Mouse (Mus musculus): ENCODE results near the gene Drc3. TPM values are rescaled to one million over a fixed set of nuclear protein-coding genes. Genes with fewer than 3 reads are reported as not detected.
A peak's percentile ranks its signal among the peaks of the same experiment; 100 is the strongest.

The Drc3 gene
- total RNA-seq (2021): 1 to 10 TPM; 1.8 to 2.6 TPM
- long read RNA-seq, experiment 1, partial matches to known transcripts: 1 of 3 reads
- long read RNA-seq, experiment 1, other reads (novel, unspliced or antisense): 1 of 3 reads
- long read RNA-seq, experiment 2, partial matches to known transcripts: 1 of 3 reads
- long read RNA-seq, experiment 2, other reads (novel, unspliced or antisense): 1 of 3 reads

DNA sequence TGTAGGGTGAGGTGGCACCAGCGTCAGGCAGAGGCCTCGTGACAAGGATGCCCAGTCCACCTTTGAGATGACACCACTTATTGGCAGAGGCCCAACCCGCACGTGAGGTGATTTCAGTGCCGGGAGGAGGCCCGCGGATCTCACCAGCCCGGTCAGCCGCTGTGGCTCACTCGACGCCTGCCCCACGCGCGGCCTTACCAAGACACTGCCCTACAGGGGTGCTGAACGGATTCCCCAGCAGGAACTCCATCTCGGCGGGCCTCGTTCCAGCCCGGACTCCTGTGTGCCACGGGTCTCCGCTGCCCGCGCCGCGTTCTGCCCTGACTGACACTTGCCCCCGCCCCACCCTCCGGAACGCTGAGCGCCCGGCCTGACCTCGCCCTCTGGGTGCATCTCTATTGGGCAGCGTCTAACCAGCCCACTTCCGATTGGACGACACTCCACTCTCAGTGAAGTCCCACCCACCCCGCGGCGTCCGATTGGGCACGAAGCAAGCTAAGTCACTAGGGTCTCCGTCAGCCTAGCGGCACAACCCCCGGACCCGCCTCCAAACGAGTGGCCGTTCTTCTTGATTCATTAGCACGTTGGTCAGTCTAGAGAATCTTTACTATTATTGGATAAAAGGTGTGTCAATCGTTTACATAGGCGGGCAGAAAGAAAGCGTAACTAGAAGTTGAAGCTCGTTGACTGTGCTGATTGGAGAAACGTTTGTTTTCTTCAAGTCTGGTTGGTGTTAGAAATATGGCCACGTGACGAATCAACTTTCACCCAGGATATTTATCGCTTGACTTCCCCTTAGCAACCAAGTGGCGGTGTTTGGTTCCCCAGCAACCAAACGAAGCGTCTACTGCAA lies at the start of gene Drc3, which contains the start of gene Tom1l2:
Gene Drc3 (plus strand): TSS at position 771 of the 853 bp plus-strand sequence.
Gene Tom1l2 (minus strand): TSS at position 347 of the 853 bp plus-strand sequence.
- DNase-seq (ENCODE audit: low spot score in 2 of 2): peak; percentile 94 to 99

DNA sequence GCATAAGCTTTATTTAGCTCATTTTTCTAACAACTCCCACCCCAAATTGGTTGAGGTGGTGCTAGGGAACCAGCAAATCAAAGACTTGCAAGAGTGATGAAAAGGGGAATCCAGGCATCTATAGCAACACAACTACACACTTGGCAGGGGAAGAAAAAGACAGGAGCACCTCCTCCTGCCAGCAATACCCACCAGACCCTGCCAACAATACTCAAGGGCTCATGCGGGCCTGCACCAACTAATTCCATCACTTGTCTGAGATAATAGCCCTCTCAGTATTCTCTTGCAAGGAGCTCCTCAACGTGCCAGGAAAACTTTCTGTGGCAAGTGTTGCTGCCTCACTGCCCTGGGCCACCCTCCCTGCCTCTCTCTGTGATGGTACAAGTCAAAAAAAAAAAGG lies 49.6 kb upstream of the Drc3 start:
- no peak for DNase-seq (ENCODE audit: low spot score in 2 of 2)

DNA sequence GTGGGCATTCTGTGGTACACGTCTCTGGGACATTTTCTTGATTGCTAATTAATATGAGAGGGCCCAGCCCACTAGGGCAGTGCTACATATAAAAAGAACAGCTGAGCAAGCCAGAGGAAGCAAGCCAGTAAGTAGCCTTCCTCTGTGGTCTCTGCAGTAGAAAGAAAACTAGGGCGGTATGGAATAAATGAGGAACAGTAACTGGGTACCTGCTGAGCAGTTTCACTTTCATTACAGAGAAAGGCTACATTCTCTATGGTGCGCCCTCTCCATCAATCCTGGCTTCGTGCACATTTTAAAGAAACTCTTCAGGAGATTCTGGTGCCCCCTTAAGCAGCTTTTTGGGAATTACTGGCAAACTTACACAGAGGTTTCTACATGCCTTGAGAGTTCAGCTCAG lies 47.5 kb upstream of the Drc3 start:
- no peak for DNase-seq (ENCODE audit: low spot score in 2 of 2)

- DNase-seq (ENCODE audit: low spot score in 2 of 2): no peak
These were observed 46.3 kb upstream of the Drc3 start for GRCm38 (mm10) chr11:60306834-60307233.

GRCm38 (mm10) chr11:60307375-60307825 lies 45.7 kb upstream of the Drc3 start:
- DNase-seq (ENCODE audit: low spot score in 2 of 2): no peak

- no peak for DNase-seq (ENCODE audit: low spot score in 2 of 2)
These were observed 45.1 kb upstream of the Drc3 start for GRCm38 (mm10) chr11:60308061-60308460.

GRCm38 (mm10) chr11:60308506-60309116 lies 44.5 kb upstream of the Drc3 start:
- DNase-seq (ENCODE audit: low spot score in 2 of 2): no peak

GRCm38 (mm10) chr11:60309875-60310274 lies 43.3 kb upstream of the Drc3 start:
- DNase-seq (ENCODE audit: low spot score in 2 of 2): no peak

GRCm38 (mm10) chr11:60311025-60311854 lies 41.9 kb upstream of the Drc3 start:
- peak; percentile 43 to 66 for DNase-seq (ENCODE audit: low spot score in 2 of 2)

DNA sequence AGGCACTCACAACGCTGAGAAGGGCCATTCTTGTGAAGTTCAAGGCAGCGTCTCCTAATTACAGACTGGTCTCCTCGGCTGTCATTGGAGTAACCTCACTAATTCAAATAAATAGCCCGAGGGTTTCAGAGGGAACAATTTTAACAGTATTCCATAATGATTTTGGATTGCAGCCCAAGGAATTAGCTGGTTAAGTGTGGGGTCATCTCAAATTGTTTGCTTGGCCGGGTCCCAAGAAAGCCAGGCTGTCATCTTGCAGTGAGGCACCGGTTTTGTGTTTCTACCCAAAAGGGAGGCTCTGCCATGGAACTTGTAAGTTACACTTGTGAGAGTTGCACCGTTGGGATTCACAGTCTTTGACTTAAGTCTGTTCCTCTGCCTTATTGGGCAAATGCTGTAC lies 36.9 kb upstream of the Drc3 start:
- no peak for DNase-seq (ENCODE audit: low spot score in 2 of 2)

DNA sequence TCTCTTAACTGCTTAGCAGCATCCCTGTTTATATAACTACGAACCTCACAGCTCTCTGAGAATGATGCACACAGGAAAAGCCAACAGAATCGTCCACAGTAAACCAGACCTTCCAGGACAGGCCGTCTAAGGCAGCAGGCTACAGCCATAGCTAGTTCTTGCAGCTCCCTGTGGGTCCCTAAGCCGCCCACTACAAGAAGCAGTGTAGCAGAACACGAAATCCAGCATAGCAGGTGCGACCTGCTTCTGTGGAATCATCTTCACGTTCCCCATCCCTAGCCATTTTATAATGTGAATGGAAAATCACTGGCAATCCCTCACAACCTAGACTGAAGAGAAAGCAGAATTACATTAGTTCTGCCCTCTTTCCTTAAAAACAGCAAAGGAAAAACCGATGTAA lies 36.2 kb upstream of the Drc3 start:
- DNase-seq (ENCODE audit: low spot score in 2 of 2): no peak

GRCm38 (mm10) chr11:60317376-60318102 lies 35.6 kb upstream of the Drc3 start:
- no peak for DNase-seq (ENCODE audit: low spot score in 2 of 2)

GRCm38 (mm10) chr11:60318716-60319115 lies 34.4 kb upstream of the Drc3 start:
- DNase-seq (ENCODE audit: low spot score in 2 of 2): no peak

DNA sequence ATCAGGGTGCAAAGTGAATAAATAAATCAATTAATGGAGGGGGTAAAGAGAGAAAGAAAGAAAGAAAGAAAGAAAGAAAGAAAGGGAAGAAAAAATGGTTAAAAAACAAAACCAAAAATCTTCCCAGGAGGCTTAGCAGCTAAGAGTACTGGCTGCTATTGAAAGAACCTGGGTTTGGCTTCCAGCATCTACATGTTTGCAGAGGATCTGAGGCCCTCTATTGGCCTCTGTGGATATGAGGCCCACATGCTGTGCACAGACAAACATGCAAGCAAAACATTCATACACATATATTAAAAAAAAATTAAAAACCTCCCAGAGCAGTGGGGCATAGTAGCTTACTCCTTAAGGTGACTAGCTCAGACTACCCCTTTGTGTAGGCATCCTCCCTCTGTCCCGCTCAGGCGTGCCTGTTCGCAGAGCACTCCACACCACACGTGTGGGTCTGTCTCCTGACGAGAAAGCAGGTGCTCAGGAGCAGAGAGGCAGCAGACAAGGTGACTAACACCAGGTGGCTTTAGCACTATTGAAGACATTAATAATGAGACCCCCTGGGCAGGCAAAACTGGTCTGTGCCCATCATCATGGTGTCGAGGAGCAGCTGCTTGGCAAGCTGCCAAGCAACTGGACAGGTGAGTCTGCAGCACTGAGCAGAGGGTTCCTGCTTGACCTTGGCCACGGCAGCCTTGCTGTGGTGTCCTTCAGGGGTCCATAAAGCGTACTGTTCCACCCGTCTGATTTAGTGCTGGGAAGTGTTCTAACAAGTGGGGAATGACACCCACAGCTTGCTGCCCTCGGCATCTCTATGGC lies 33.7 kb upstream of the Drc3 start:
- no peak for DNase-seq (ENCODE audit: low spot score in 2 of 2)

DNA sequence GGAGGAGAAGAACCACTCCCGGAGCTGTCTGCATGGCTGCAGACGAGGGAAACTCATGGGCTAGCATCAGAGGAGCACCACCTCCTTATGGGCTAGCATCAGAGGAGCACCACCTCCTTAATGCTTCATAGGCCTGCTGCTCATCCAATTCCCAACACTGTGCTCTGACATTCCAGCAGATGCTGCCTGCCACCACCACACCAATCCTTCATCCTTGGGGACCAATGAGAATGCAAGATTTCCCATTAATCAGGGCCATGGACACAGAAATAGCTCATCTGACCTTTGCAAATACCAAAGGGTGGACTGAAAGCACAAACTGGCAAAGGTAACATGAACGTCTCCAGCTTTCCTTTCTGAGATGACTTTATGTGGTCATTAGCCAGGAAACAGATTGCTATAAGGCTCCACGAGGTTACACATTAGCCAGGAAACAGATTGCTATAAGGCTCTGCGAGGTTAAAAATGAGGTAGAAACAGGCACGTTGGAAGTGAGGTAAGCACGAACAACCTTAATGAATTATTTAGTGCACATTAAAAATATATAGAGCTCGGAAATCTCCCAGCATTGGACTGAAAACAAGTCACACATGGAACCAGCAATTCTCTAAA lies 32.6 kb upstream of the Drc3 start:
- no peak for DNase-seq (ENCODE audit: low spot score in 2 of 2)

GRCm38 (mm10) chr11:60321438-60321837 lies 31.7 kb upstream of the Drc3 start:
- DNase-seq (ENCODE audit: low spot score in 2 of 2): no peak

GRCm38 (mm10) chr11:60323731-60324130 lies 29.4 kb upstream of the Drc3 start:
- no peak for DNase-seq (ENCODE audit: low spot score in 2 of 2)

GRCm38 (mm10) chr11:60330551-60330950 lies 22.6 kb upstream of the Drc3 start:
- no peak for DNase-seq (ENCODE audit: low spot score in 2 of 2)

- DNase-seq (ENCODE audit: low spot score in 2 of 2): no peak
These were observed 19.7 kb upstream of the Drc3 start for GRCm38 (mm10) chr11:60333461-60333860.

Data from adrenal gland, postnatal 4 days (tissue).